10 mouse cellular contexts compared by ENCODE assay signal in genomic region chr7:98447585-98448308, GRCm38 (mm10). TPM values are rescaled to one million over a fixed set of nuclear protein-coding genes. Genes with fewer than 3 reads are reported as not detected.
DNase-seq lines count a peak whose midpoint lies in the region; ATAC-seq and TF ChIP-seq lines count a peak whose summit lies in the region.
"Had no signal": no experiment of that assay in that cellular context is flagged by ENCODE, and none has a peak within 500 bp of the region (broad histone marks: within the 10 kb centered on the region; RNA-seq: fewer than 3 reads in every experiment).

No protein-coding gene starts in this region.

- peak overlapping the region; percentile 57 for H3K27ac ChIP-seq in heart, adult 2 months
- no peak overlapping the region for H3K27ac ChIP-seq in midbrain, postnatal 0 days (ENCODE audit: low read depth, low read length)

- H3K9me3 ChIP-seq in midbrain, postnatal 0 days (ENCODE audit: low read length) = no peaks in the 10 kb centered on the region

- TF ChIP-seq CTCF in heart, adult 2 months (IDR thresholded peaks at IDR 0.05) = peak; percentile 76
- peak; percentile 77 for TF ChIP-seq CTCF in midbrain, postnatal 0 days (IDR thresholded peaks at IDR 0.05)

- DNase-seq in heart, adult 2 months = no peak
- no peak for DNase-seq in heart, postnatal 25 days (ENCODE audit: low spot score)
- DNase-seq in right cerebral cortex, adult 18-20 months = peak; percentile 12
- DNase-seq in right cerebral cortex, postnatal 36 days (ENCODE audit: low spot score in 2 of 2) = no peak
- peak; percentile 28 for DNase-seq in embryo, embryonic 9.5 days (ENCODE audit: extremely low spot score)
- peak; percentile 81 for DNase-seq in midbrain, postnatal 0 days (ENCODE audit: low spot score)
- no peak for DNase-seq in urinary bladder, postnatal 36 days (ENCODE audit: low spot score in 2 of 2)
- no peak for DNase-seq in spleen, adult 12 weeks (ENCODE audit: low spot score)

- H3K4me3 ChIP-seq in heart, adult 2 months = no peak overlapping the region
- no peak overlapping the region for H3K4me3 ChIP-seq in midbrain, postnatal 0 days (ENCODE audit: low read depth, low read length)

- WGBS in heart, adult 2 months = 45% methylated on average over 11 of the region's 11 CpGs
- 57% methylated on average over 11 of the region's 11 CpGs for WGBS in midbrain, postnatal 0 days

- no peak for TF ChIP-seq EP300 in heart, adult 2 months (IDR thresholded peaks at IDR 0.05; ENCODE audit: insufficient read depth, low read depth, low read length)

- intact Hi-C loops in heart, adult 2 months (cut with DNase I) = loop anchor here (1.0 kb wide), 1 partner anchor 98 kb away; no protein-coding TSS in a partner anchor
- intact Hi-C loops in heart, postnatal 25 days (cut with DNase I) = loop anchor here (1.0 kb wide), 1 partner anchor 98 kb away; no protein-coding TSS in a partner anchor

- peaks cover 3% of the 10 kb centered on the region; the same call in 1 of the 2 replicates for H3K4me1 ChIP-seq in heart, adult 2 months (ENCODE audit: control insufficient read depth, insufficient read depth, low read length)
- no peaks in the 10 kb centered on the region for H3K4me1 ChIP-seq in midbrain, postnatal 0 days (ENCODE audit: insufficient read depth, low read length)

- H3K27me3 ChIP-seq in heart, adult 2 months (ENCODE audit: control insufficient read depth, insufficient read depth, low read length) = no peaks in the 10 kb centered on the region
- H3K27me3 ChIP-seq in midbrain, postnatal 0 days (ENCODE audit: insufficient read depth, low read length) = no peaks in the 10 kb centered on the region

- no peak overlapping the region for H3K4me2 ChIP-seq in midbrain, postnatal 0 days (ENCODE audit: low read depth, low read length, poor library complexity, severe bottlenecking)

- no peak for ATAC-seq in midbrain, postnatal 0 days (ENCODE audit: low FRiP score)

- TF ChIP-seq POLR2A in heart, adult 2 months (IDR thresholded peaks at IDR 0.05; ENCODE audit: insufficient read depth, low read depth, low read length) = no peak

- H3K36me3 ChIP-seq in heart, adult 2 months (ENCODE audit: control insufficient read depth, insufficient read depth, low read length) = no peaks in the 10 kb centered on the region
- H3K36me3 ChIP-seq in midbrain, postnatal 0 days (ENCODE audit: insufficient read depth, low read length) = no peaks in the 10 kb centered on the region

- no peaks in the 10 kb centered on the region for H3K79me2 ChIP-seq in heart, adult 2 months (replicated peaks; ENCODE audit: control insufficient read depth, insufficient read depth, low read length)

- H3K9ac ChIP-seq in heart, adult 2 months (ENCODE audit: low read depth, low read length) = no peak overlapping the region
- H3K9ac ChIP-seq in midbrain, postnatal 0 days (replicated peaks; ENCODE audit: low read length, poor library complexity, severe bottlenecking) = no peak overlapping the region

RNA-seq across cellular contexts. Expression of gene Gucy2d, which starts 7.5 kb away (rescaled TPM):
- under 1 TPM in 1 of 2 experiments, not detected in 1; 0.21 TPM for total RNA-seq in heart, adult 2 months (2021)
- 0.20 TPM in 1 of 2 replicates, not detected in the other for polyA plus RNA-seq in heart, adult 2 months (2012; rRNA removed)
- under 1 TPM in 1 of 2 experiments, not detected in 1; 0.08 TPM for total RNA-seq in heart, postnatal 25 days (2021)
- 0.05 TPM in 1 of 2 replicates, not detected in the other for total RNA-seq in midbrain, postnatal 0 days (2014; rRNA removed)
- 0.05 TPM in 1 of 2 replicates, not detected in the other for polyA plus RNA-seq in midbrain, postnatal 0 days (2015; fragmentation: Nextera tagmentation; extraction: Ambion mirVana)
- total RNA-seq: left cerebral cortex, postnatal 10 days had no signal
- polyA plus RNA-seq: spleen, adult 2 months had no signal

RNA-seq across cellular contexts. Expression of gene Lrrc32, which starts 41.3 kb away (rescaled TPM):
- total RNA-seq in heart, adult 2 months (2021) = 10 to 100 TPM; 13.6 to 13.7 TPM
- polyA plus RNA-seq in heart, adult 2 months (2012; rRNA removed) = 14.5 and 21.9 TPM in 2 replicates
- total RNA-seq in heart, postnatal 25 days (2021) = 10 to 100 TPM; 10.7 to 11.4 TPM
- total RNA-seq in midbrain, postnatal 0 days (2014; rRNA removed) = 7.6 and 9.0 TPM in 2 replicates
- 5.2 and 6.0 TPM in 2 replicates for polyA plus RNA-seq in midbrain, postnatal 0 days (2015; fragmentation: Nextera tagmentation; extraction: Ambion mirVana)

Comparison
In these comparisons a context has a peak if more than half of its experiments do, and no peak if none do; other contexts are left out.
1. DNase-seq: peak in right cerebral cortex, adult 18-20 months (single experiment), embryo, embryonic 9.5 days (single experiment) and midbrain, postnatal 0 days (single experiment); none in heart, adult 2 months (0 of 2), heart, postnatal 25 days (single experiment), right cerebral cortex, postnatal 36 days (0 of 2), urinary bladder, postnatal 36 days (0 of 2) and spleen, adult 12 weeks (single experiment).